Mouse (Mus musculus): ENCODE measurements at regions not wholly inside any gene's neighbourhood (a gene's known extent, or its start where the extent isn't known, plus 50 kb on each side); places are given as distances from the start of the nearest gene placed in this dataset.
A peak's percentile ranks its signal among the peaks of the same experiment; 100 is the strongest.
"Not testable (repeated sequence)": the region's sequence is repeated elsewhere in the genome, so short reads cannot be mapped to it uniquely, and the experiment has no call there.

- no peak for DNase-seq
Observed at GRCm38 (mm10) chr13:85035903-85036302, 153.3 kb upstream of the Ccnh start.

GRCm38 (mm10) chr13:85036830-85037229 lies 152.4 kb upstream of the Ccnh start:
- DNase-seq, result no peak

GRCm38 (mm10) chr13:85066585-85067550 lies 122.3 kb upstream of the Ccnh start:
- DNase-seq, result peak; percentile 6

- no peak for DNase-seq
Observed at GRCm38 (mm10) chr13:85067551-85068283, 121.5 kb upstream of the Ccnh start.

GRCm38 (mm10) chr13:85068403-85068802 lies 120.8 kb upstream of the Ccnh start:
- DNase-seq, result no peak

- DNase-seq, result no peak
Observed at GRCm38 (mm10) chr13:85083335-85083734, 105.9 kb upstream of the Ccnh start.

GRCm38 (mm10) chr13:85083742-85084141 lies 105.5 kb upstream of the Ccnh start:
- no peak for DNase-seq

GRCm38 (mm10) chr13:85096174-85096573 lies 93.0 kb upstream of the Ccnh start:
- DNase-seq, result no peak

- no peak for DNase-seq
Observed at GRCm38 (mm10) chr13:85123309-85123708, 65.9 kb upstream of the Ccnh start.

GRCm38 (mm10) chr13:85126573-85127547 lies 62.3 kb upstream of the Ccnh start:
- not testable (repeated sequence) for DNase-seq

GRCm38 (mm10) chr13:85127548-85127925 lies 61.7 kb upstream of the Ccnh start:
- DNase-seq, result no peak
